Comparison of ENCODE assay signal across 28 mouse cellular contexts in the genomic region with DNA sequence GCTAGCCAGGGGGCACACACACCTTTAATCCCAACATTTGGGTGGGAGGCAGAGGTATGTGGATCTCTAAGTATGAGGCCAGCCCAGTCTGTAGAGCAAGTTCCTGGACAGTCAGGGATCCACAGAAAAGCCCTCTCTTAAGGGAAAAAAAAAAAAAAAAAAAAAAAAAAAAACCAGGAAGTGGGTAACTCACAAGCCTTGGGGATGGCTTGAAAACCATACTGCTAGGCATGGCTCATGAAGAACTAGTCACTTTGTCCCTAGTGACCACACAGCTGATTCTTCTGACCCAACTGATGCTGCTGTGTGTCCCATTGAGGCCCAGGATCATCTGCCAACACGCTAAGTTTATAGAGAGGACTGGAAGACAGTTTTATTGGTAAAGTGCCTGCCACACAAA. TPM values are rescaled to one million over a fixed set of nuclear protein-coding genes. Genes with fewer than 3 reads are reported as not detected.
A peak's percentile ranks its signal among the peaks of the same experiment; 100 is the strongest.
DNase-seq lines count a peak whose midpoint lies in the region; ATAC-seq and TF ChIP-seq lines count a peak whose summit lies in the region.
"Had no signal": no experiment of that assay in that cellular context is flagged by ENCODE, and none has a peak within 500 bp of the region (broad histone marks: within the 10 kb centered on the region; RNA-seq: fewer than 3 reads in every experiment).

No protein-coding gene starts in this region.

- ATAC-seq in G1E (ENCODE audit: extremely low read depth, insufficient number of reproducible peaks, low FRiP score, poor library complexity, severe bottlenecking), result no peak; the same call in 1 of the 2 replicates
- peak; percentile 71 for ATAC-seq in common myeloid progenitor, adult 5-6 weeks (replicated peaks; ENCODE audit: low read depth, poor library complexity, severe bottlenecking)
- ATAC-seq: CD4-positive, CD25-positive, alpha-beta regulatory T cell, adult 4 months; forebrain, embryonic 15.5 days; inflammation-experienced regulatory T-cells, adult 6 months had no signal

- H3K27me3 ChIP-seq in G1E (ENCODE audit: insufficient read depth, low read length), result peaks cover 9% of the 10 kb centered on the region; the same call in 1 of the 2 replicates
- H3K27me3 ChIP-seq in megakaryocyte, embryonic 14.5 days (replicated peaks), result no peaks in the 10 kb centered on the region
- H3K27me3 ChIP-seq: embryonic facial prominence, embryonic 12.5 days; forebrain, embryonic 15.5 days; hindbrain, embryonic 15.5 days; liver, embryonic 15.5 days; lung, embryonic 15.5 days; neural tube, embryonic 15.5 days had no signal

- no peaks in the 10 kb centered on the region for H3K36me3 ChIP-seq in G1E (replicated peaks)
- no peaks in the 10 kb centered on the region for H3K36me3 ChIP-seq in megakaryocyte, embryonic 14.5 days (replicated peaks; ENCODE audit: low read length)
- H3K36me3 ChIP-seq: embryonic facial prominence, embryonic 12.5 days; forebrain, embryonic 15.5 days; hindbrain, embryonic 15.5 days; liver, embryonic 15.5 days; lung, embryonic 15.5 days; neural tube, embryonic 15.5 days had no signal

- DNase-seq in 416B (ENCODE audit: low read depth) (peak; percentile 83), G1E (ENCODE audit: low spot score) (peak; percentile 7)
- DNase-seq in frontal cortex, postnatal 25 days (ENCODE audit: low spot score in 2 of 2), result no peak
- DNase-seq in thymus, postnatal 4 days, result no peak
- DNase-seq in ovary, postnatal 14 days (ENCODE audit: low spot score), result no peak
- no peak for DNase-seq in cerebellum, postnatal 14 days
- DNase-seq: adrenal gland, postnatal 25 days; cerebellum, adult 8-10 months; cerebellum, postnatal 36 days; embryo, embryonic 11 days; gastrocnemius, postnatal 14 days; heart, adult 11 months; heart, postnatal 4 days; kidney, adult 11 months; kidney, postnatal 14 days; midbrain, embryonic 14.5 days; right cerebral cortex, postnatal 4 days; thymus, postnatal 25 days had no signal

- no peaks in the 10 kb centered on the region for H3K9me3 ChIP-seq in G1E (replicated peaks)
- H3K9me3 ChIP-seq in megakaryocyte, embryonic 14.5 days, result no peaks in the 10 kb centered on the region
- H3K9me3 ChIP-seq: embryonic facial prominence, embryonic 12.5 days; forebrain, embryonic 15.5 days; hindbrain, embryonic 15.5 days; liver, embryonic 15.5 days; lung, embryonic 15.5 days; neural tube, embryonic 15.5 days had no signal

- no peak overlapping the region for H3K4me3 ChIP-seq in G1E (ENCODE audit: low read depth, low read length)
- peak overlapping the region; percentile 59 for H3K4me3 ChIP-seq in megakaryocyte, embryonic 14.5 days (replicated peaks)
- H3K4me3 ChIP-seq: embryonic facial prominence, embryonic 12.5 days; forebrain, embryonic 15.5 days; hindbrain, embryonic 15.5 days; liver, embryonic 15.5 days; lung, embryonic 15.5 days; neural tube, embryonic 15.5 days had no signal

- peaks cover 18% of the 10 kb centered on the region for H3K4me1 ChIP-seq in G1E (ENCODE audit: insufficient read depth, low read depth, low read length)
- peaks cover 76% of the 10 kb centered on the region for H3K4me1 ChIP-seq in megakaryocyte, embryonic 14.5 days
- H3K4me1 ChIP-seq: embryonic facial prominence, embryonic 12.5 days; forebrain, embryonic 15.5 days; hindbrain, embryonic 15.5 days; lung, embryonic 15.5 days; neural tube, embryonic 15.5 days had no signal

- no peak for TF ChIP-seq CTCF in G1E (IDR thresholded peaks at IDR 0.05; ENCODE audit: low read depth, low read length)

RNA-seq across cellular contexts. Expression of gene Tax1bp1, which starts 14.5 kb away (rescaled TPM):
- total RNA-seq in G1E (2014; fragmentation: Nextera tagmentation) (123 and 153 TPM in 2 replicates), G1E (2017) (135 and 165 TPM in 2 replicates)
- polyA plus RNA-seq in G1E (2012), result 10.0 and 13.5 TPM in 2 replicates
- 300 and 329 TPM in 2 replicates for total RNA-seq in common myeloid progenitor, adult 5-6 weeks (2017)
- polyA plus RNA-seq in megakaryocyte, embryonic 14.5 days (2012; ENCODE audit: insufficient read depth, low replicate concordance), result 12.5 and 13.6 TPM in 2 replicates

RNA-seq across cellular contexts. Expression of gene Hibadh, which starts 58.9 kb away (rescaled TPM):
- 105 and 112 TPM in 2 replicates for total RNA-seq in G1E (2014; fragmentation: Nextera tagmentation)
- 61.6 and 72.9 TPM in 2 replicates for total RNA-seq in G1E (2017)
- polyA plus RNA-seq in G1E (2012), result 16.7 and 20.1 TPM in 2 replicates
- total RNA-seq in common myeloid progenitor, adult 5-6 weeks (2017), result 57.6 and 70.8 TPM in 2 replicates
- polyA plus RNA-seq in megakaryocyte, embryonic 14.5 days (2012; ENCODE audit: insufficient read depth, low replicate concordance), result 0.57 and 9.1 TPM in 2 replicates

Comparison
In these comparisons a context has a peak if more than half of its experiments do, and no peak if none do; other contexts are left out.
1. DNase-seq: peak in 416B (single experiment) and G1E (single experiment); none in frontal cortex, postnatal 25 days (0 of 2), thymus, postnatal 4 days (single experiment), ovary, postnatal 14 days (single experiment) and cerebellum, postnatal 14 days (0 of 2).